Mouse (Mus musculus) cerebellum, adult 18-20 months (tissue): ENCODE measurements around the gene Shank2.
A peak's percentile ranks its signal among the peaks of the same experiment; 100 is the strongest.

Experiments used
- DNase-seq, 2 experiments: peaks; one replicate each; pipeline ENCODE4 v3.0.0; 2021

Gene Shank2

GRCm38 (mm10) chr7:144174329-144174728, 172.6 kb downstream of the Shank2 start:
- DNase-seq = no peak

GRCm38 (mm10) chr7:144175025-144175424, 173.3 kb downstream of the Shank2 start:
- DNase-seq = no peak

- peak in 1 of 2 experiments; percentile 31 for DNase-seq
Observed at GRCm38 (mm10) chr7:144175481-144176233, 173.9 kb downstream of the Shank2 start.

GRCm38 (mm10) chr7:144176234-144176730, 174.6 kb downstream of the Shank2 start:
- DNase-seq = no peak

- no peak for DNase-seq
Observed at GRCm38 (mm10) chr7:144179436-144179835, 177.7 kb downstream of the Shank2 start.

GRCm38 (mm10) chr7:144180885-144181284, 179.2 kb downstream of the Shank2 start:
- DNase-seq = peak; percentile 51 to 61

GRCm38 (mm10) chr7:144187869-144188430, 186.2 kb downstream of the Shank2 start:
- no peak for DNase-seq

- no peak for DNase-seq
Observed at GRCm38 (mm10) chr7:144189446-144189845, 187.7 kb downstream of the Shank2 start.

GRCm38 (mm10) chr7:144198491-144198890, 196.8 kb downstream of the Shank2 start:
- no peak for DNase-seq

GRCm38 (mm10) chr7:144202017-144202682, 200.4 kb downstream of the Shank2 start:
- DNase-seq = no peak

- no peak for DNase-seq
Observed at GRCm38 (mm10) chr7:144204290-144204689, 202.6 kb downstream of the Shank2 start.

- DNase-seq = no peak
Observed at GRCm38 (mm10) chr7:144205161-144205560, 203.4 kb downstream of the Shank2 start.

GRCm38 (mm10) chr7:144205837-144206236, 204.1 kb downstream of the Shank2 start:
- no peak for DNase-seq

GRCm38 (mm10) chr7:144206254-144206653, 204.5 kb downstream of the Shank2 start:
- DNase-seq = no peak

GRCm38 (mm10) chr7:144207100-144207499, 205.4 kb downstream of the Shank2 start:
- no peak for DNase-seq

GRCm38 (mm10) chr7:144207849-144208248, 206.1 kb downstream of the Shank2 start:
- DNase-seq = peak; percentile 68 to 82

GRCm38 (mm10) chr7:144208628-144209027, 206.9 kb downstream of the Shank2 start:
- DNase-seq = no peak

- DNase-seq = no peak
Observed at GRCm38 (mm10) chr7:144210526-144210925, 208.8 kb downstream of the Shank2 start.

GRCm38 (mm10) chr7:144212694-144213093, 211.0 kb downstream of the Shank2 start:
- DNase-seq = no peak

GRCm38 (mm10) chr7:144217192-144217591, 215.5 kb downstream of the Shank2 start:
- DNase-seq = peak; percentile 74 to 77

- DNase-seq = no peak
Observed at GRCm38 (mm10) chr7:144228683-144229082, 227.0 kb downstream of the Shank2 start.

- DNase-seq = no peak
Observed at GRCm38 (mm10) chr7:144229421-144229820, 227.7 kb downstream of the Shank2 start.

GRCm38 (mm10) chr7:144232132-144232706, 230.5 kb downstream of the Shank2 start:
- DNase-seq = no peak
